Mouse (Mus musculus) NIH3T3 (cell line): Measurements from ENCODE around the gene March9.
"Not testable (repeated sequence)": the region's sequence is repeated elsewhere in the genome, so short reads cannot be mapped to it uniquely, and the experiment has no call there.

Source experiments
- DNase-seq: peaks from one replicate; pipeline ENCODE4 v3.0.0-alpha.2; 2012; ENCODE audit warnings: low read depth

Gene March9

GRCm38 (mm10) chr10:127062503-127062902 is 2.5 kb upstream of the March9 start:
- peak; percentile 73 for DNase-seq

GRCm38 (mm10) chr10:127062101-127062500 is 2.1 kb upstream of the March9 start:
- DNase-seq: not testable (repeated sequence)

GRCm38 (mm10) chr10:127061513-127061912 is 1.5 kb upstream of the March9 start:
- DNase-seq: no peak

- DNase-seq: no peak
Observed at GRCm38 (mm10) chr10:127061085-127061484, 1.1 kb upstream of the March9 start.

- peak; percentile 35 for DNase-seq
Observed at GRCm38 (mm10) chr10:127059174-127059967, 613 bp downstream of the March9 start.

GRCm38 (mm10) chr10:127058708-127059107 is 1.3 kb downstream of the March9 start:
- DNase-seq: no peak

GRCm38 (mm10) chr10:127058161-127058560 is 1.8 kb downstream of the March9 start:
- DNase-seq: peak; percentile 86

GRCm38 (mm10) chr10:127056490-127056889 is 3.5 kb downstream of the March9 start:
- no peak for DNase-seq

- DNase-seq: no peak
Observed at GRCm38 (mm10) chr10:127055406-127055805, 4.6 kb downstream of the March9 start.

- DNase-seq: peak; percentile 25
Observed at GRCm38 (mm10) chr10:127054646-127055045, 5.3 kb downstream of the March9 start.

GRCm38 (mm10) chr10:127050119-127050474 is 9.9 kb downstream of the March9 start:
- DNase-seq: no peak

GRCm38 (mm10) chr10:127049395-127050118 is 10.4 kb downstream of the March9 start:
- no peak for DNase-seq

- DNase-seq: no peak
Observed at GRCm38 (mm10) chr10:127048608-127049394, 11.2 kb downstream of the March9 start.

GRCm38 (mm10) chr10:127047954-127048353 is 12.0 kb downstream of the March9 start, which contains the start of gene Cyp27b1:
Gene Cyp27b1 (plus strand): TSS chr10:127048250.
- DNase-seq: no peak

GRCm38 (mm10) chr10:127043187-127043586 is 16.8 kb downstream of the March9 start:
- no peak for DNase-seq

- peak; percentile 71 for DNase-seq
Observed at GRCm38 (mm10) chr10:127042468-127043115, 17.4 kb downstream of the March9 start.

- peak; percentile 96 for DNase-seq
Observed at GRCm38 (mm10) chr10:127041774-127042338, 18.1 kb downstream of the March9 start.

- DNase-seq: peak; percentile 64
Observed at GRCm38 (mm10) chr10:127041274-127041766, 18.7 kb downstream of the March9 start, which contains the start of the genes Mettl1 and Eef1akmt3. Gene Mettl1 (plus strand): TSS chr10:127041414. Gene Eef1akmt3 (minus strand): TSS chr10:127041513.

GRCm38 (mm10) chr10:127040569-127041214 is 19.3 kb downstream of the March9 start:
- DNase-seq: peak; percentile 60

GRCm38 (mm10) chr10:127037641-127038040 is 22.3 kb downstream of the March9 start:
- no peak for DNase-seq

GRCm38 (mm10) chr10:127036273-127036672 is 23.7 kb downstream of the March9 start:
- DNase-seq: no peak
